Mouse (Mus musculus): ENCODE results near the gene B3gnt8.
"Not testable (repeated sequence)": the region's sequence is repeated elsewhere in the genome, so short reads cannot be mapped to it uniquely, and the experiment has no call there.

B3gnt8 gene

GRCm38 (mm10) chr7:25626509-25627430 is at the start of gene B3gnt8:
Gene B3gnt8, plus strand, starts transcription at chr7:25626654.
- DNase-seq (ENCODE audit: extremely low read depth, low read depth), result no peak

- not testable (repeated sequence) for DNase-seq (ENCODE audit: extremely low read depth, low read depth)
Observed at GRCm38 (mm10) chr7:25576793-25577437, 49.5 kb upstream of the B3gnt8 start.

GRCm38 (mm10) chr7:25579441-25579840 is 47.0 kb upstream of the B3gnt8 start:
- DNase-seq (ENCODE audit: extremely low read depth, low read depth), result no peak

GRCm38 (mm10) chr7:25582301-25582810 is 44.1 kb upstream of the B3gnt8 start:
- no peak for DNase-seq (ENCODE audit: extremely low read depth, low read depth)

- no peak for DNase-seq (ENCODE audit: extremely low read depth, low read depth)
Observed at GRCm38 (mm10) chr7:25584651-25585050, 41.8 kb upstream of the B3gnt8 start.

GRCm38 (mm10) chr7:25585351-25586204 is 40.9 kb upstream of the B3gnt8 start:
- no peak for DNase-seq (ENCODE audit: extremely low read depth, low read depth)

GRCm38 (mm10) chr7:25591226-25591625 is 35.2 kb upstream of the B3gnt8 start:
- DNase-seq (ENCODE audit: extremely low read depth, low read depth), result no peak

- peak; percentile 25 for DNase-seq (ENCODE audit: extremely low read depth, low read depth)
Observed at GRCm38 (mm10) chr7:25593859-25594258, 32.6 kb upstream of the B3gnt8 start.

GRCm38 (mm10) chr7:25599663-25600062 is 26.8 kb upstream of the B3gnt8 start:
- DNase-seq (ENCODE audit: extremely low read depth, low read depth), result peak; percentile 43

GRCm38 (mm10) chr7:25600666-25601065 is 25.8 kb upstream of the B3gnt8 start:
- DNase-seq (ENCODE audit: extremely low read depth, low read depth), result no peak

- no peak for DNase-seq (ENCODE audit: extremely low read depth, low read depth)
Observed at GRCm38 (mm10) chr7:25601346-25601745, 25.1 kb upstream of the B3gnt8 start.

GRCm38 (mm10) chr7:25606625-25607063 is 19.8 kb upstream of the B3gnt8 start:
- DNase-seq (ENCODE audit: extremely low read depth, low read depth), result peak; percentile 81

GRCm38 (mm10) chr7:25607196-25607595 is 19.3 kb upstream of the B3gnt8 start:
- no peak for DNase-seq (ENCODE audit: extremely low read depth, low read depth)

- no peak for DNase-seq (ENCODE audit: extremely low read depth, low read depth)
Observed at GRCm38 (mm10) chr7:25610056-25610455, 16.4 kb upstream of the B3gnt8 start.

GRCm38 (mm10) chr7:25611501-25611900 is 15.0 kb upstream of the B3gnt8 start:
- DNase-seq (ENCODE audit: extremely low read depth, low read depth), result no peak

- no peak for DNase-seq (ENCODE audit: extremely low read depth, low read depth)
Observed at GRCm38 (mm10) chr7:25614086-25614485, 12.4 kb upstream of the B3gnt8 start.

- DNase-seq (ENCODE audit: extremely low read depth, low read depth), result no peak
Observed at GRCm38 (mm10) chr7:25614831-25615705, 11.4 kb upstream of the B3gnt8 start.

- no peak for DNase-seq (ENCODE audit: extremely low read depth, low read depth)
Observed at GRCm38 (mm10) chr7:25615706-25616011, 10.8 kb upstream of the B3gnt8 start, which contains the start of gene Erich4. Gene Erich4, minus strand, starts transcription at chr7:25615892.

GRCm38 (mm10) chr7:25617376-25618160 is 8.9 kb upstream of the B3gnt8 start:
- no peak for DNase-seq (ENCODE audit: extremely low read depth, low read depth)
